26 mouse cellular contexts compared by ENCODE assay signal in the genomic region with DNA sequence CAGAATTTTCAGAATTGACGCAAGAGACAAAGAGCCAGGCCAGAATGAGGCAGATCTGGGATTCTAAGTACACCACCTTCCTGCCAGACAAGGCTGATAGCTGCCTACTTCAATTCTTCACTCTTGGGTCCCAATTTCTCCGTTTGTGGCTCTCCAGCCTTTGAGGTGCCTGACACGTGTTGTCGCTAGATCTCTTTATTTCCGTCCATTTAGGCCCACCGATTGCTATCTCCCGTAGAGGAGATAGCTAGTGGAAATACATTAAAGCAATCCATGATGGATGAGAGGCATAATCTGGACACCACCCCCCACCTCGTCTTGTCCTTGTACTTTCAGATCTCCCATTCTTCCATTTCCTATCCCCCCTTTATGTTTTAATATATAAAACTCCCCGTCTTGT.
A peak's percentile ranks its signal among the peaks of the same experiment; 100 is the strongest.
DNase-seq lines count a peak whose midpoint lies in the region; ATAC-seq lines count a peak whose summit lies in the region.
"Had no signal": no experiment of that assay in that cellular context is flagged by ENCODE, and none has a peak within 500 bp of the region (broad histone marks: within the 10 kb centered on the region; RNA-seq: fewer than 3 reads in every experiment).

No protein-coding gene starts in this region.

- no peaks in the 10 kb centered on the region for H3K36me3 ChIP-seq in midbrain, embryonic 13.5 days
- no peaks in the 10 kb centered on the region for H3K36me3 ChIP-seq in midbrain, embryonic 11.5 days (ENCODE audit: control insufficient read depth, insufficient read depth, low read length)
- no peaks in the 10 kb centered on the region for H3K36me3 ChIP-seq in hindbrain, embryonic 12.5 days
- no peaks in the 10 kb centered on the region for H3K36me3 ChIP-seq in hindbrain, embryonic 16.5 days (ENCODE audit: control insufficient read depth, insufficient read depth, low read length)
- H3K36me3 ChIP-seq: heart, embryonic 13.5 days; limb, embryonic 12.5 days; liver, embryonic 15.5 days; neural tube, embryonic 12.5 days had no signal

- no peaks in the 10 kb centered on the region for H3K27me3 ChIP-seq in midbrain, embryonic 13.5 days
- no peaks in the 10 kb centered on the region for H3K27me3 ChIP-seq in midbrain, embryonic 11.5 days (ENCODE audit: control insufficient read depth, insufficient read depth, low read length)
- H3K27me3 ChIP-seq in hindbrain, embryonic 12.5 days: no peaks in the 10 kb centered on the region
- no peaks in the 10 kb centered on the region for H3K27me3 ChIP-seq in hindbrain, embryonic 16.5 days (replicated peaks; ENCODE audit: control insufficient read depth, insufficient read depth, low read length)
- H3K27me3 ChIP-seq: CH12.LX; heart, embryonic 13.5 days; limb, embryonic 12.5 days; liver, embryonic 15.5 days; neural tube, embryonic 12.5 days had no signal

- H3K9me3 ChIP-seq in midbrain, embryonic 13.5 days: no peaks in the 10 kb centered on the region
- no peaks in the 10 kb centered on the region for H3K9me3 ChIP-seq in midbrain, embryonic 11.5 days (ENCODE audit: control insufficient read depth, low read length)
- no peaks in the 10 kb centered on the region for H3K9me3 ChIP-seq in hindbrain, embryonic 12.5 days (replicated peaks)
- H3K9me3 ChIP-seq in hindbrain, embryonic 16.5 days (ENCODE audit: control insufficient read depth, low read length): no peaks in the 10 kb centered on the region
- H3K9me3 ChIP-seq: heart, embryonic 13.5 days; limb, embryonic 12.5 days; neural tube, embryonic 12.5 days had no signal

- 63% methylated on average over 9 of the region's 9 CpGs for WGBS in midbrain, embryonic 13.5 days
- WGBS in midbrain, embryonic 11.5 days: 87% methylated on average over 9 of the region's 9 CpGs
- 63% methylated on average over 9 of the region's 9 CpGs for WGBS in hindbrain, embryonic 12.5 days
- WGBS in hindbrain, embryonic 16.5 days: 49% methylated on average over 9 of the region's 9 CpGs

- DNase-seq in midbrain, embryonic 11.5 days (ENCODE audit: low spot score, missing footprints): no peak
- DNase-seq in urinary bladder, postnatal 4 days (ENCODE audit: low spot score in 2 of 2): no peak
- DNase-seq: adrenal gland, adult 2 months; adrenal gland, postnatal 36 days; B cell, adult 2 months; cerebellum, adult 9-10 months; cerebellum, postnatal 36 days; heart, postnatal 10 days; kidney, postnatal 14 days; lung, embryonic 14.5 days; lung, postnatal 14 days; right cerebral cortex, postnatal 4 days; thymus, postnatal 4 days had no signal

- ATAC-seq in midbrain, embryonic 13.5 days: peak; percentile 27
- no peak for ATAC-seq in midbrain, embryonic 11.5 days (ENCODE audit: low FRiP score)
- ATAC-seq in hindbrain, embryonic 12.5 days (ENCODE audit: low FRiP score): peak; percentile 36; the same call in 1 of the 2 replicates
- ATAC-seq in hindbrain, embryonic 16.5 days: no peak
- no peak for ATAC-seq in CD4-positive, CD25-positive, alpha-beta regulatory T cell, adult 4 months
- ATAC-seq: activated CD4-positive, CD25-positive, alpha-beta regulatory T cell, adult 4 months; intestine, postnatal 0 days had no signal

- no peak overlapping the region for H3K4me2 ChIP-seq in midbrain, embryonic 13.5 days (replicated peaks)
- H3K4me2 ChIP-seq in midbrain, embryonic 11.5 days: no peak overlapping the region
- peak overlapping the region; percentile 26; the same call in 1 of the 2 replicates for H3K4me2 ChIP-seq in hindbrain, embryonic 12.5 days (replicated peaks)
- H3K4me2 ChIP-seq in hindbrain, embryonic 16.5 days (ENCODE audit: low read length): peak overlapping the region; percentile 16; the same call in 1 of the 2 replicates
- H3K4me2 ChIP-seq: heart, embryonic 13.5 days; limb, embryonic 12.5 days; liver, embryonic 15.5 days; lung, embryonic 14.5 days; neural tube, embryonic 12.5 days had no signal

- 0 out of 2 replicates have a peak, but pooled peaks cover 5% of the 10 kb centered on the region for H3K4me1 ChIP-seq in midbrain, embryonic 13.5 days (replicated peaks)
- no peaks in the 10 kb centered on the region for H3K4me1 ChIP-seq in midbrain, embryonic 11.5 days (ENCODE audit: control insufficient read depth, insufficient read depth, low read length)
- H3K4me1 ChIP-seq in hindbrain, embryonic 12.5 days: peaks cover 12% of the 10 kb centered on the region
- H3K4me1 ChIP-seq in hindbrain, embryonic 16.5 days (ENCODE audit: control insufficient read depth, insufficient read depth, low read depth, low read length): no peaks in the 10 kb centered on the region
- H3K4me1 ChIP-seq: limb, embryonic 12.5 days; liver, embryonic 15.5 days; neural tube, embryonic 12.5 days had no signal

- no peak overlapping the region for H3K4me3 ChIP-seq in midbrain, embryonic 13.5 days (replicated peaks)
- H3K4me3 ChIP-seq in midbrain, embryonic 11.5 days (ENCODE audit: low read depth, low read length): no peak overlapping the region
- H3K4me3 ChIP-seq in hindbrain, embryonic 12.5 days: no peak overlapping the region
- no peak overlapping the region for H3K4me3 ChIP-seq in hindbrain, embryonic 16.5 days (ENCODE audit: low read length)
- H3K4me3 ChIP-seq: heart, embryonic 13.5 days; left cerebral cortex, adult 2 months; limb, embryonic 12.5 days; liver, embryonic 15.5 days; myocyte; neural tube, embryonic 12.5 days had no signal

- no peak overlapping the region for H3K9ac ChIP-seq in midbrain, embryonic 13.5 days (replicated peaks)
- H3K9ac ChIP-seq in midbrain, embryonic 11.5 days (ENCODE audit: low read length): no peak overlapping the region
- H3K9ac ChIP-seq in hindbrain, embryonic 12.5 days: no peak overlapping the region
- H3K9ac ChIP-seq in hindbrain, embryonic 16.5 days (ENCODE audit: low read depth, low read length): no peak overlapping the region
- H3K9ac ChIP-seq: heart, embryonic 13.5 days; limb, embryonic 12.5 days; liver, embryonic 15.5 days; lung, embryonic 14.5 days; neural tube, embryonic 12.5 days had no signal

- no peak overlapping the region; the same call in 1 of the 2 replicates for H3K27ac ChIP-seq in midbrain, embryonic 13.5 days
- H3K27ac ChIP-seq in midbrain, embryonic 11.5 days (ENCODE audit: low read depth, low read length): no peak overlapping the region
- peak overlapping the region; percentile 73 for H3K27ac ChIP-seq in hindbrain, embryonic 12.5 days
- no peak overlapping the region for H3K27ac ChIP-seq in hindbrain, embryonic 16.5 days (ENCODE audit: low read depth, low read length)
- H3K27ac ChIP-seq: heart, embryonic 13.5 days; left cerebral cortex, adult 2 months; limb, embryonic 12.5 days; liver, embryonic 15.5 days; neural tube, embryonic 12.5 days had no signal

Comparison
In these comparisons a context has a peak if more than half of its experiments do, and no peak if none do; other contexts are left out.
1. ATAC-seq: peak in midbrain, embryonic 13.5 days (single experiment) and hindbrain, embryonic 12.5 days (single experiment); none in midbrain, embryonic 11.5 days (single experiment), hindbrain, embryonic 16.5 days (single experiment) and CD4-positive, CD25-positive, alpha-beta regulatory T cell, adult 4 months (single experiment).
2. H3K4me2 ChIP-seq: peak in hindbrain, embryonic 12.5 days (single experiment) and hindbrain, embryonic 16.5 days (single experiment); none in midbrain, embryonic 13.5 days (single experiment) and midbrain, embryonic 11.5 days (single experiment).